Mouse (Mus musculus) heart, embryonic 12.5 days (tissue): ENCODE results near the gene Sumo3. TPM values are rescaled to one million over a fixed set of nuclear protein-coding genes. Genes with fewer than 3 reads are reported as not detected.

Experiments
- ATAC-seq: fragments of 200-750 bp; cut with Nextera tagmentation; 2 replicates; pipeline ENCODE4 v1.8.0; 2017; ENCODE audit warnings: moderate TSS enrichment, moderate library complexity; ENCODE audit not compliant: insufficient number of reproducible peaks, low FRiP score
- H3K27ac ChIP-seq: fragments of 300-500 bp; sonication (generic); 2 replicates; pipeline ENCODE4 v1.5.1; 2016; ENCODE audit warnings: mild to moderate bottlenecking, moderate library complexity; ENCODE audit not compliant: poor library complexity, severe bottlenecking
- H3K27me3 ChIP-seq: fragments of 300-500 bp; sonication (generic); replicated peaks from 2 replicates; pipeline ENCODE4 v1.6.1; 2016; ENCODE audit warnings: mild to moderate bottlenecking, moderate library complexity
- H3K36me3 ChIP-seq: fragments of 300-500 bp; sonication (generic); 2 replicates; pipeline ENCODE4 v1.6.1; 2016; ENCODE audit warnings: mild to moderate bottlenecking, moderate library complexity
- H3K4me1 ChIP-seq: fragments of 300-500 bp; sonication (generic); replicated peaks from 2 replicates; pipeline ENCODE4 v1.6.1; 2016; ENCODE audit warnings: mild to moderate bottlenecking
- H3K4me2 ChIP-seq: fragments of 300-500 bp; sonication (generic); 2 replicates; pipeline ENCODE4 v1.6.1; 2016; ENCODE audit warnings: mild to moderate bottlenecking, moderate library complexity
- H3K4me3 ChIP-seq: fragments of 300-500 bp; sonication (generic); 2 replicates; pipeline ENCODE4 v1.5.1; 2016; ENCODE audit warnings: mild to moderate bottlenecking
- H3K9ac ChIP-seq: fragments of 300-500 bp; sonication (generic); 2 replicates; pipeline ENCODE4 v1.6.1; 2016; ENCODE audit warnings: mild to moderate bottlenecking, moderate library complexity
- H3K9me3 ChIP-seq: fragments of 300-500 bp; sonication (generic); replicated peaks from 2 replicates; pipeline ENCODE4 v1.6.1; 2016; ENCODE audit warnings: mild to moderate bottlenecking, moderate library complexity
- WGBS: fragments of 180-500 bp; shearing (Covaris S2); methylation state at CpG from one replicate; pipeline ENCODE4 v1.1.7; 2016; 5-methylcytosine and 5-hydroxymethylcytosine counted together
- polyA plus RNA-seq: library from polyadenylated mRNA; unstranded; fragments of >200 nt; fragmentation: Nextera tagmentation; extraction: Ambion mirVana; gene quantifications from 2 replicates; pipeline ENCODE4 v1.2.1, GENCODE M21; 2016

Gene Sumo3
- polyA plus RNA-seq, 1 experiment from 2014 or later: 184 TPM

- Histone ChIP-seq H3K27me3 (peaks cover 5% of the 10 kb centered on the region; the same call in 1 of the 2 replicates), H3K4me1 (0 out of 2 replicates have a peak, but pooled peaks cover 4% of the 10 kb centered on the region), H3K9me3 (no peaks in the 10 kb centered on the region), H3K9ac (no peak overlapping the region), H3K4me3 (no peak overlapping the region), H3K36me3 (no peaks in the 10 kb centered on the region), H3K4me2 (no peak overlapping the region), H3K27ac (no peak overlapping the region)
- no peak for ATAC-seq
- 63% methylated on average over 1 of the region's 1 CpGs for WGBS
These were observed 32.7 kb upstream of the Sumo3 start for GRCm38 (mm10) chr10:77573162-77573561.

- no peak overlapping the region for H3K4me3 ChIP-seq
- 50% methylated on average over 10 of the region's 10 CpGs for WGBS
- H3K27ac ChIP-seq: no peak overlapping the region
- H3K9me3 ChIP-seq: no peaks in the 10 kb centered on the region
- no peaks in the 10 kb centered on the region for H3K36me3 ChIP-seq
- peak overlapping the region; percentile 84 for H3K4me2 ChIP-seq
- H3K4me1 ChIP-seq: peaks cover 27% of the 10 kb centered on the region
- no peaks in the 10 kb centered on the region for H3K27me3 ChIP-seq
- no peak for ATAC-seq
- no peak overlapping the region for H3K9ac ChIP-seq
These were observed 25.6 kb upstream of the Sumo3 start for GRCm38 (mm10) chr10:77580027-77580920.

- Histone ChIP-seq H3K4me3 (peak overlapping the region; percentile 84), H3K9ac (peak overlapping the region; percentile 73), H3K9me3 (no peaks in the 10 kb centered on the region), H3K27ac (peak overlapping the region; percentile 77), H3K4me2 (peak overlapping the region; percentile 84), H3K36me3 (0 out of 2 replicates have a peak, but pooled peaks cover under 1% of the 10 kb centered on the region), H3K4me1 (peaks cover 27% of the 10 kb centered on the region), H3K27me3 (no peaks in the 10 kb centered on the region)
- WGBS: 6% methylated on average over 8 of the region's 8 CpGs
- no peak for ATAC-seq
These were observed 24.9 kb upstream of the Sumo3 start for GRCm38 (mm10) chr10:77581023-77581407.

GRCm38 (mm10) chr10:77581408-77582284 is 24.3 kb upstream of the Sumo3 start, which contains the start of gene Pttg1ip:
TSS of gene Pttg1ip (plus strand) at chr10:77581720.
- Histone ChIP-seq H3K4me2 (peak within 1 kb of the TSS; percentile 84), H3K9ac (peak within 1 kb of the TSS; percentile 88), H3K4me3 (peak within 1 kb of the TSS; percentile 84), H3K27ac (peak within 1 kb of the TSS; percentile 89), H3K36me3 (0 out of 2 replicates have a peak, but pooled peaks cover 6% of the 10 kb centered on the region), H3K27me3 (no peaks in the 10 kb centered on the region), H3K4me1 (peaks cover 27% of the 10 kb centered on the region), H3K9me3 (no peaks in the 10 kb centered on the region)
- ATAC-seq: peak; percentile 95
- under 1% methylated on average over 64 of the region's 64 CpGs for WGBS

- 4% methylated on average over 8 of the region's 8 CpGs for whole genome bisulfite sequencing
- H3K4me1 ChIP-seq: peaks cover 32% of the 10 kb centered on the region
- peaks cover 10% of the 10 kb centered on the region for H3K36me3 ChIP-seq
- H3K9ac ChIP-seq: peak overlapping the region; percentile 88
- H3K27me3 ChIP-seq: no peaks in the 10 kb centered on the region
- H3K4me2 ChIP-seq: peak overlapping the region; percentile 84
- H3K27ac ChIP-seq: peak overlapping the region; percentile 89
- ATAC-seq: no peak
- peak overlapping the region; percentile 84 for H3K4me3 ChIP-seq
- no peaks in the 10 kb centered on the region for H3K9me3 ChIP-seq
These were observed 23.6 kb upstream of the Sumo3 start for GRCm38 (mm10) chr10:77582285-77582618.

DNA sequence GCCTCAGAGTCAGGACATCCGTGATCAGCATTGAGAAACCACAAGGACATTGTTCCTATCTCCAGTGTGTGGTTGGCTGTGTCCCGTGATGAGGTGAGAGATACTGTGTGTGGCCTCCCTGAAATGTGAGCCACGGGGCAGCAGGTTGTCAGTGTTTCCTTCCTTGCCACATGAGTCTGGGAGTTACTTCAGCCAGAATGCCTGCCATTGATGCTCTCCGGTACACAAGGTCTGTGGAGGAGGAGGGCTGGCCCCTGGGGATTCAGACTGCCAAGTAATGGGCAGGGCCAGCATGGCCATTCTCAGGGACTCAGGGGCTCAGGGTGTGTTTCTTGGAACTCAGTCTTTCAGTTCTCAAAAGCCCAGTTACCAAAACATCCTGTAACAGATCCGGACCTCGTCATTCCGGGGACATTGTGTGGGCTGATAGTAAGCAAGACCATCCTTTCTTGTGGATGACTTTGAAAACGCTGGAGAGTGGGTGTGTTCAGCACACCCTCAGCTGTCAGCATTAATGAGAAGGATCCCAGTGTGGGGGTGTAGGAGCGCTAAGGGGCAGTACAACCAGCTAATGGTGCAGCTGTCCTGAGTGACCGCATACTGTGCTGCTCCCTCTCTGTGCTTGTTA is 22.0 kb upstream of the Sumo3 start:
- Histone ChIP-seq H3K4me3 (no peak overlapping the region), H3K4me2 (peak overlapping the region; percentile 27; the same call in 1 of the 2 replicates), H3K27ac (no peak overlapping the region), H3K9ac (no peak overlapping the region), H3K27me3 (no peaks in the 10 kb centered on the region), H3K4me1 (peaks cover 43% of the 10 kb centered on the region), H3K9me3 (no peaks in the 10 kb centered on the region), H3K36me3 (peaks cover 26% of the 10 kb centered on the region)
- ATAC-seq: no peak
- 53% methylated on average over 10 of the region's 10 CpGs for WGBS

DNA sequence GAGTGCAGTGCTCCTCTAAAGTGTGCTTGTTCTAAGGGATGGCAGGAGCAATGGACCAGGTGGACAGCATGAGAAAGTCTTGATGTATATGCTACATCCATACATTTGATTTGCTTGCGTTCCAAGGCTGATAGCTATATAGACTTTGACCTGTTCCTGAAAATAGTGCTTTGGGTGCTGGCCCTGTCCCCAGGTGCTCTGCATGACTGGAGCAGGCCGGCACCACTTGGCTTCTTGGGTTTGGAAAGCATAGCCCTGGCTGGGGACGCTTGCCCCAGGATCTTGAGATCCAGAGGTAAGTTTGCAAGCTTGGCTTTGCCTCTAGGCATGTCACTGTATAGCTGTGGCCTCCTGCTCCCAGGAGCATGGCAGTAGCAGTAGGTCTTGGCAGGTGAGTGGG is 19.3 kb upstream of the Sumo3 start:
- Histone ChIP-seq H3K4me2 (no peak overlapping the region), H3K27ac (no peak overlapping the region), H3K9ac (no peak overlapping the region), H3K4me3 (no peak overlapping the region), H3K9me3 (no peaks in the 10 kb centered on the region), H3K27me3 (no peaks in the 10 kb centered on the region), H3K36me3 (peaks cover 47% of the 10 kb centered on the region), H3K4me1 (peaks cover 57% of the 10 kb centered on the region)
- WGBS: 88% methylated on average over 3 of the region's 3 CpGs
- no peak for ATAC-seq

- Histone ChIP-seq H3K4me1 (peaks cover 57% of the 10 kb centered on the region), H3K4me3 (no peak overlapping the region), H3K4me2 (no peak overlapping the region), H3K9ac (peak overlapping the region; percentile 38; the same call in 1 of the 2 replicates), H3K27me3 (no peaks in the 10 kb centered on the region), H3K9me3 (no peaks in the 10 kb centered on the region), H3K36me3 (peaks cover 50% of the 10 kb centered on the region), H3K27ac (no peak overlapping the region)
- no peak for ATAC-seq
- WGBS: 86% methylated on average over 6 of the region's 6 CpGs
These were observed 18.7 kb upstream of the Sumo3 start for GRCm38 (mm10) chr10:77587091-77587775.

DNA sequence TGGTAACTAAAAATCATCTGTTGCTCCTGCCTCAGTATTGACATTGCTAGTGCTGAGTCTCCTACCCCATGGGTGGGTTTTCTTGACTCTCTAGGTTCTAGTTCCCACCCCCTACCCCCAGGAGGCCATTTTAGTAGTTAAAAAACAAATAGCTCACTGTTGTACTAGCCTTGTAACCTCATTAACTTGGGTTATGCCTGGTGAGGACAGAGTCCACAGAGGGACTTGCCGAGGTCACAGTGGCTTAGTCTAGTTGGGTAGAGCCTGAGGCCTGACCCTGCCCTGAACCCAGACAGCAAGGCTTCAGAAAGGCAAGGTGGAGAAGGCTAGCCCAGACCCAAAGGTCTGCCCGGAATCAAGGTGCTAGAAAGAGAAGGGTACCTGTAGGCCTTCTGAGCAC is 17.9 kb upstream of the Sumo3 start:
- Histone ChIP-seq H3K4me1 (peaks cover 48% of the 10 kb centered on the region), H3K4me2 (no peak overlapping the region), H3K36me3 (peaks cover 58% of the 10 kb centered on the region), H3K27me3 (no peaks in the 10 kb centered on the region), H3K9me3 (no peaks in the 10 kb centered on the region), H3K9ac (no peak overlapping the region), H3K27ac (no peak overlapping the region), H3K4me3 (no peak overlapping the region)
- WGBS: 82% methylated on average over 2 of the region's 2 CpGs
- ATAC-seq: no peak

- no peak overlapping the region for H3K9ac ChIP-seq
- no peaks in the 10 kb centered on the region for H3K9me3 ChIP-seq
- ATAC-seq: 0 out of 2 replicates have a peak, but pooled peaks have one; percentile 4
- peaks cover 38% of the 10 kb centered on the region for H3K4me1 ChIP-seq
- peak overlapping the region; percentile 72 for H3K27ac ChIP-seq
- no peak overlapping the region; the same call in 1 of the 2 replicates for H3K4me2 ChIP-seq
- no peak overlapping the region for H3K4me3 ChIP-seq
- H3K36me3 ChIP-seq: peaks cover 69% of the 10 kb centered on the region
- no peaks in the 10 kb centered on the region for H3K27me3 ChIP-seq
- WGBS: 59% methylated on average over 7 of the region's 7 CpGs
These were observed 16.8 kb upstream of the Sumo3 start for GRCm38 (mm10) chr10:77589117-77589516.
